Mouse (Mus musculus): Measurements from ENCODE around the gene Tfap4. TPM values are rescaled to one million over a fixed set of nuclear protein-coding genes. Genes with fewer than 3 reads are reported as not detected.

Tfap4 gene
- polyA plus RNA-seq, 1 experiment, result 46.2 TPM

GRCm38 (mm10) chr16:4555555-4555954 lies 4.1 kb downstream of the Tfap4 start:
- Histone ChIP-seq H3K4me3 (replicated peaks) (no peak overlapping the region), H3K9me3 (no peaks in the 10 kb centered on the region), H3K4me1 (peaks cover 79% of the 10 kb centered on the region), H3K36me3 (replicated peaks; ENCODE audit: low read length) (peaks cover 36% of the 10 kb centered on the region), H3K27me3 (replicated peaks) (no peaks in the 10 kb centered on the region)
- no peak for TF ChIP-seq FLI1 (IDR thresholded peaks at IDR 0.05; ENCODE audit: low read length)
- no peak for TF ChIP-seq GATA1 (IDR thresholded peaks at IDR 0.05; ENCODE audit: borderline replicate concordance, low read length)

- peaks cover 87% of the 10 kb centered on the region for H3K4me1 ChIP-seq
- TF ChIP-seq GATA1 (IDR thresholded peaks at IDR 0.05; ENCODE audit: borderline replicate concordance, low read length), result no peak
- TF ChIP-seq FLI1 (IDR thresholded peaks at IDR 0.05; ENCODE audit: low read length), result no peak
- H3K27me3 ChIP-seq (replicated peaks), result no peaks in the 10 kb centered on the region
- H3K36me3 ChIP-seq (replicated peaks; ENCODE audit: low read length), result peaks cover 56% of the 10 kb centered on the region
- H3K4me3 ChIP-seq (replicated peaks), result peak overlapping the region; percentile 89
- H3K9me3 ChIP-seq, result no peaks in the 10 kb centered on the region
Measured at GRCm38 (mm10) chr16:4552829-4553550, 6.7 kb downstream of the Tfap4 start.

- peaks cover 83% of the 10 kb centered on the region for H3K4me1 ChIP-seq
Measured at GRCm38 (mm10) chr16:4551885-4552284, 7.8 kb downstream of the Tfap4 start.

GRCm38 (mm10) chr16:4551056-4551455 lies 8.6 kb downstream of the Tfap4 start:
- H3K36me3 ChIP-seq (replicated peaks; ENCODE audit: low read length), result peaks cover 65% of the 10 kb centered on the region
- peaks cover 76% of the 10 kb centered on the region for H3K4me1 ChIP-seq
- no peaks in the 10 kb centered on the region for H3K27me3 ChIP-seq (replicated peaks)
- no peak overlapping the region for H3K4me3 ChIP-seq (replicated peaks)
- H3K9me3 ChIP-seq, result no peaks in the 10 kb centered on the region
- TF ChIP-seq FLI1 (IDR thresholded peaks at IDR 0.05; ENCODE audit: low read length) (no peak), GATA1 (IDR thresholded peaks at IDR 0.05; ENCODE audit: borderline replicate concordance, low read length) (no peak)

More at GRCm38 (mm10) chr16:4551885-4552284, 7.8 kb downstream of the Tfap4 start:
- H3K36me3 ChIP-seq (replicated peaks; ENCODE audit: low read length), result peaks cover 59% of the 10 kb centered on the region
- no peaks in the 10 kb centered on the region for H3K9me3 ChIP-seq
- peak overlapping the region; percentile 5 for H3K4me3 ChIP-seq (replicated peaks)
- H3K27me3 ChIP-seq (replicated peaks), result no peaks in the 10 kb centered on the region
- TF ChIP-seq FLI1 (IDR thresholded peaks at IDR 0.05; ENCODE audit: low read length) (no peak), GATA1 (IDR thresholded peaks at IDR 0.05; ENCODE audit: borderline replicate concordance, low read length) (no peak)

GRCm38 (mm10) chr16:4548953-4549688 lies 10.5 kb downstream of the Tfap4 start:
- peaks cover 58% of the 10 kb centered on the region for H3K4me1 ChIP-seq
- H3K27me3 ChIP-seq (replicated peaks), result no peaks in the 10 kb centered on the region
- no peak overlapping the region for H3K4me3 ChIP-seq (replicated peaks)
- peaks cover 66% of the 10 kb centered on the region for H3K36me3 ChIP-seq (replicated peaks; ENCODE audit: low read length)
- no peaks in the 10 kb centered on the region for H3K9me3 ChIP-seq
- TF ChIP-seq GATA1 (IDR thresholded peaks at IDR 0.05; ENCODE audit: borderline replicate concordance, low read length) (no peak), FLI1 (IDR thresholded peaks at IDR 0.05; ENCODE audit: low read length) (no peak)

- H3K4me1 ChIP-seq, result peaks cover 54% of the 10 kb centered on the region
- H3K27me3 ChIP-seq (replicated peaks), result no peaks in the 10 kb centered on the region
- peaks cover 66% of the 10 kb centered on the region for H3K36me3 ChIP-seq (replicated peaks; ENCODE audit: low read length)
- no peaks in the 10 kb centered on the region for H3K9me3 ChIP-seq
- TF ChIP-seq FLI1 (IDR thresholded peaks at IDR 0.05; ENCODE audit: low read length) (no peak), GATA1 (IDR thresholded peaks at IDR 0.05; ENCODE audit: borderline replicate concordance, low read length) (no peak)
- no peak overlapping the region for H3K4me3 ChIP-seq (replicated peaks)
Measured at GRCm38 (mm10) chr16:4547611-4548010, 12.0 kb downstream of the Tfap4 start.

- peaks cover 63% of the 10 kb centered on the region for H3K36me3 ChIP-seq (replicated peaks; ENCODE audit: low read length)
Measured at GRCm38 (mm10) chr16:4546838-4547237, 12.8 kb downstream of the Tfap4 start.

GRCm38 (mm10) chr16:4544845-4545244 lies 14.8 kb downstream of the Tfap4 start:
- H3K36me3 ChIP-seq (replicated peaks; ENCODE audit: low read length), result peaks cover 50% of the 10 kb centered on the region
- peaks cover 55% of the 10 kb centered on the region for H3K4me1 ChIP-seq
- H3K4me3 ChIP-seq (replicated peaks), result no peak overlapping the region
- no peaks in the 10 kb centered on the region for H3K27me3 ChIP-seq (replicated peaks)
- TF ChIP-seq FLI1 (IDR thresholded peaks at IDR 0.05; ENCODE audit: low read length), result no peak
- TF ChIP-seq GATA1 (IDR thresholded peaks at IDR 0.05; ENCODE audit: borderline replicate concordance, low read length), result no peak
- no peaks in the 10 kb centered on the region for H3K9me3 ChIP-seq

More at GRCm38 (mm10) chr16:4546838-4547237, 12.8 kb downstream of the Tfap4 start:
- TF ChIP-seq FLI1 (IDR thresholded peaks at IDR 0.05; ENCODE audit: low read length) (no peak), GATA1 (IDR thresholded peaks at IDR 0.05; ENCODE audit: borderline replicate concordance, low read length) (no peak)
- no peaks in the 10 kb centered on the region for H3K9me3 ChIP-seq
- H3K4me1 ChIP-seq, result peaks cover 53% of the 10 kb centered on the region
- no peaks in the 10 kb centered on the region for H3K27me3 ChIP-seq (replicated peaks)
- no peak overlapping the region for H3K4me3 ChIP-seq (replicated peaks)

- H3K36me3 ChIP-seq (replicated peaks; ENCODE audit: low read length), result peaks cover 34% of the 10 kb centered on the region
- H3K4me1 ChIP-seq, result peaks cover 52% of the 10 kb centered on the region
- no peak overlapping the region for H3K4me3 ChIP-seq (replicated peaks)
- no peaks in the 10 kb centered on the region for H3K27me3 ChIP-seq (replicated peaks)
- TF ChIP-seq FLI1 (IDR thresholded peaks at IDR 0.05; ENCODE audit: low read length) (no peak), GATA1 (IDR thresholded peaks at IDR 0.05; ENCODE audit: borderline replicate concordance, low read length) (no peak)
- H3K9me3 ChIP-seq, result no peaks in the 10 kb centered on the region
Measured at GRCm38 (mm10) chr16:4543266-4543665, 16.4 kb downstream of the Tfap4 start.

- peak overlapping the region; percentile 94 for H3K4me3 ChIP-seq (replicated peaks)
- H3K4me1 ChIP-seq, result peaks cover 57% of the 10 kb centered on the region
- peaks cover 30% of the 10 kb centered on the region for H3K36me3 ChIP-seq (replicated peaks; ENCODE audit: low read length)
- no peaks in the 10 kb centered on the region for H3K27me3 ChIP-seq (replicated peaks)
- no peaks in the 10 kb centered on the region for H3K9me3 ChIP-seq
- TF ChIP-seq GATA1 (IDR thresholded peaks at IDR 0.05; ENCODE audit: borderline replicate concordance, low read length) (no peak), FLI1 (IDR thresholded peaks at IDR 0.05; ENCODE audit: low read length) (no peak)
Measured at GRCm38 (mm10) chr16:4542236-4542774, 17.3 kb downstream of the Tfap4 start.

Measured in megakaryocyte, embryonic 14.5 days (primary cell).